Mouse (Mus musculus) gonadal fat pad, adult 2 months (tissue): ENCODE data around the gene Tagap1. TPM values are rescaled to one million over a fixed set of nuclear protein-coding genes. Genes with fewer than 3 reads are reported as not detected.
"Not testable (repeated sequence)": the region's sequence is repeated elsewhere in the genome, so short reads cannot be mapped to it uniquely, and the experiment has no call there.

Source experiments
- DNase-seq: peaks from one replicate; pipeline ENCODE4 v3.0.0-alpha.2; 2012; ENCODE audit warnings: low read depth
- polyA plus RNA-seq: library from polyadenylated mRNA; depleted of rRNA; stranded (reverse); fragments of >200 nt; gene quantifications from 2 replicates; pipeline ENCODE4 v1.2.3, GENCODE M21; 2012; rRNA removed

The Tagap1 gene
- polyA plus RNA-seq, 1 experiment: 21.7 TPM

- not testable (repeated sequence) for DNase-seq
Measured at GRCm38 (mm10) chr17:6962339-6962738, 1.4 kb upstream of the Tagap1 start.

GRCm38 (mm10) chr17:6961181-6962000 lies 435 bp upstream of the Tagap1 start:
- DNase-seq: not testable (repeated sequence)

GRCm38 (mm10) chr17:6960349-6960748 lies 607 bp downstream of the Tagap1 start:
- not testable (repeated sequence) for DNase-seq

- not testable (repeated sequence) for DNase-seq
Measured at GRCm38 (mm10) chr17:6959543-6960259, 1.3 kb downstream of the Tagap1 start.

GRCm38 (mm10) chr17:6958881-6959280 lies 2.1 kb downstream of the Tagap1 start:
- DNase-seq: not testable (repeated sequence)

- not testable (repeated sequence) for DNase-seq
Measured at GRCm38 (mm10) chr17:6948769-6949228, 12.2 kb downstream of the Tagap1 start.

- not testable (repeated sequence) for DNase-seq
Measured at GRCm38 (mm10) chr17:6947984-6948768, 12.8 kb downstream of the Tagap1 start, which contains the start of gene Rsph3b. Rsph3b (minus strand) TSS chr17:6948682.

GRCm38 (mm10) chr17:6947637-6947983 lies 13.3 kb downstream of the Tagap1 start:
- not testable (repeated sequence) for DNase-seq

GRCm38 (mm10) chr17:6942560-6942959 lies 18.4 kb downstream of the Tagap1 start:
- not testable (repeated sequence) for DNase-seq

GRCm38 (mm10) chr17:6931625-6932024 lies 29.3 kb downstream of the Tagap1 start:
- not testable (repeated sequence) for DNase-seq

GRCm38 (mm10) chr17:6920351-6920894 lies 40.5 kb downstream of the Tagap1 start:
- not testable (repeated sequence) for DNase-seq

GRCm38 (mm10) chr17:6919388-6919787 lies 41.6 kb downstream of the Tagap1 start:
- DNase-seq: not testable (repeated sequence)

GRCm38 (mm10) chr17:6915282-6915681 lies 45.7 kb downstream of the Tagap1 start:
- DNase-seq: not testable (repeated sequence)

GRCm38 (mm10) chr17:6914066-6914465 lies 46.9 kb downstream of the Tagap1 start:
- not testable (repeated sequence) for DNase-seq

Other genes starting within 250 kb of the Tagap1 start
- gene Ezr, start 178.4 kb downstream of the Tagap1 start, polyA plus RNA-seq: 93.6 and 169 TPM in 2 replicates
- 39.4 and 53.9 TPM in 2 replicates for gene Rsph3b, start 12.5 kb downstream of the Tagap1 start, polyA plus RNA-seq
- 171 and 198 TPM in 2 replicates for gene Rnaset2b, start 9.5 kb upstream of the Tagap1 start, polyA plus RNA-seq
- 1.2 TPM in 1 of 2 replicates, not detected in the other for gene Gm49721, start 17.7 kb upstream of the Tagap1 start, polyA plus RNA-seq
- not detected in 2 replicates for gene Gm1604a, start 64.4 kb upstream of the Tagap1 start, polyA plus RNA-seq
- gene Rps6ka2, start 209.0 kb upstream of the Tagap1 start, polyA plus RNA-seq: 12.3 and 15.0 TPM in 2 replicates